Mouse (Mus musculus) embryonic fibroblast, embryonic 13.5 days (primary cell): ENCODE measurements around the gene Pla1a.

Experiments used
- CTCF ChIP-seq: IDR thresholded peaks from 2 replicates; pipeline ENCODE4 v1.5.1; 2011; ENCODE audit warnings: mild to moderate bottlenecking, control low read depth, low read length, moderate library complexity, borderline replicate concordance; ENCODE audit not compliant: insufficient read depth
- POLR2A ChIP-seq: IDR thresholded peaks from 2 replicates; pipeline ENCODE4 v1.6.1; 2011; ENCODE audit warnings: low read depth, mild to moderate bottlenecking, control low read depth, low read length, moderate library complexity

GRCm38 (mm10) chr16:38442216-38442615 is 9.3 kb upstream of the Pla1a start:
- no peak for TF ChIP-seq CTCF
- no peak for TF ChIP-seq POLR2A
